Mouse (Mus musculus) ovary, postnatal 10 days (tissue): Measurements from ENCODE around the gene Col15a1.

Experiments
- DNase-seq: peaks from one replicate; pipeline ENCODE4 v3.0.0; 2022; ENCODE audit warnings: low spot score

Col15a1 gene

DNA sequence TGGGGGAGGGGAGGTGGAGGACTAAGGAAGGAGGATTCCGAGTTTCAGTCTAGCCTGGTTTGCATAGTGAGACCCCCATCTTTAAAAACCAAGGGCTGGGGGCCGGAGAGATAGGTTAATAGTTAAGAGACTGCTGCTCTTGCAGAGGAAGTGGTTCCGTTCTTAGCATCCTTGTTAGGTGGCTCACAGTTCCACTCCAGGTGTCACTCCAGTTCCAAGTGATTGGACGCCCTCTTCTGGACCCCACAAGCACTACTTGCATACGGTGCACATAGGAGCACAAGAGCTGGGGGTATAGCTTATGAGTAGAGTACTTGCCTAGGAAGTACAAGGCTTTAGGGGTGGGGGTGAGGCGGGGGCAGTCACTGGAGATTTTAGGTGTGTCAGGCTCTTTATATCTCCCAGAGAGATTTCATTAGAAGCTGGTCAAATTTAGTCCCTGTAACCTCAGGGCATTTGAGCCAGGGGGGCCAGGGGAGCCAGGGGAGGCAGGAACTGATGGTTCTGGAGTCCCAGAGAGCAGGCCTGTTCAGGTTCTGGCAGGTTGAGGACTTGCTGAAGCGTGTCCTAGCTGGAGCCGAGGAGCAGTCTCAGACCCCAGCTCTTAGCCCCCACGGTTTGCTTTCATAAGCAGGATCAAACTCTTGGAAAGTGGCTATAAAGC lies 143.6 kb downstream of the Col15a1 start:
- DNase-seq: no peak

DNA sequence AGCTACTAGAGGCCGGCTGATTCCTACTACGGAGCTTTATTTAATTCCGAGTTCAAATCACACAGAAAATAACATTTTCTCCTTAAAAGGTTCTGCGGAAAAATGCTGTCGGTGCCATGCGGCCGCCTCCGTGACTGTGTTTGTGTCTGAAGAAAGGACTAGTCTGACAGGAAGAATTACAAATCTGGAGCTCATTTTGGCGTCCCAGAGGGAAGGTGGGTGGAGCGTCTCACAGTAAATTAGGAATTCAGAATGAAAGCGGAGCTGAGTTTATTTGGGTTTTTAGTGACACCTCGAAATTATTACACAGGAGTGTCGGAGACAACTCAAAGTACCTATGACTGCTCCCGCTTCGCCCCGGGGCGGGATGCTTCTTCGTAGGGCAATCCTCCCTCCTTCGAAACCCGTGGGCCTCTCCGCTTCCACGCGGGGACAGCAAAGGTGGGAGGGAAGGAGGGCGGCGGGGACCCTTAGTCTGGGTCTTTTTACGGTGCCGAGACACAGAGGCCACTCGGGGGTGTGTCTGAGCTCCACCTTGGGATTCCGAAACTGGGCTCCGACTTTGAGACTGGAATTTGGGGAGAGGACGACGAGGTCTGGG lies 144.2 kb downstream of the Col15a1 start:
- peak; percentile 42 for DNase-seq

DNA sequence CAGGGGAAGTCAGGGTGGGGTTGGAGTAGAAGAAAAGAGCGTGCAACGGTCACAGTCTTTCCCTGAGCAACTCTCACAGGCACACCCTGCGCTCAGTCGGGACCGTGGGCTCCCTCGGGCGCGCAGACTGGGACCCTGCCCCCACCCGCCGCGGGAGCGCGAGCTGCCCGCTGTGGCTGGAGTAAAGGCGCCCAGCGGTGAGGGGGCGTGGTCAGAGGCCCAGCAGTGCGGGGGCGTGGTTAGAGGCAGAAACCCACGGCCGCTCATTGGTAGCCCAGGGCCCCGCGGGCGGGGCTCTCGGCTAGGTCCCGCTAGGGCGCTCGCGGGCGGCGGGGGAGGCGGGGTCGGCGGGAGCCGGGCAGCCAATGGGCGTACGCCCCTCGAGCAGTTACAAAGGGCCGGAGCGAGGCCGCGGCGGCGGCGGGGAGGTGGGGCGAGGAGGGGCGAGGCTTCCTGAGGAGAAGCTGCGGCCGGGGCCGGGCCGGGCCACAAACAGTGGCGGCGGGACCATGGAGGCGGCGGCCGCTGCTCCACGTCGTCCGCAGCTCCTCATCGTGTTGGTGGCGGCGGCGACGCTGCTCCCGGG lies 144.9 kb downstream of the Col15a1 start, which contains the start of gene Tgfbr1:
Tgfbr1 (plus strand) TSS at position 420 of the 586 bp plus-strand sequence.
- peak; percentile 93 for DNase-seq

DNA sequence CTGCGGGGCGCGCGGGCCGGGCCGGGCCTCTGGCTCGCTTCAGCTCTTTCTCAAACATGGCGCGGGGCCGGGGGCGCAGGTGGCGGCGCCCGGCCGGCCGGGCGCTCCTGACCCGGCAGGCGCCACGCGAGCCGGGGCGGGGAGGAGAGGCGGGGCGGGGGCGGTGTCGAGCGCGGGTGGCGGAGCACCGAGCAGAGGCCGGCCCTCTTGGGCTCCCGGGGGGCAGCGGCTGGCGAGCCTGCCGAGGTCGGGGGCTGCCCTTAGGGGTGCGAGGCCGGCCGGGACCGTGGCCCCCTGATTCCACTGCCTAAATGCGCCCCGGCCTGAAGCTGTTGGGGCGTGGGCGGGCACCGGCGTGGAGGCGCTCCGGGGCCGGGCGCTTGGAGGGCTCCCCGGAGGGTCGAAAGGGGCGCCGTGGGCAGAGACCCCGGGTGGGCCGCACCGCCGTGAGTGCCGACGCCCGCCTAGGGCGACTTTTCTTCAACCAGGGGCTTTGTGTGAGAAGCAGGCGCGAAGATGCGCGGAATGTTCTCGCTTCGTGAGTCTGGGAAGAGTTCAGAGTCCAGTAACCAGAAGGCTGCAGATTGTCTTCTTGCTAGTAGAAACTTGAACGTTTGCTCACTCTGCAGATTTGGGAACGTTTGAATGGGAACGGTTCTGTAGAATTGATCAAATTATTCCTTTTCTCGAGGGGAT lies 145.6 kb downstream of the Col15a1 start:
- DNase-seq: no peak

DNA sequence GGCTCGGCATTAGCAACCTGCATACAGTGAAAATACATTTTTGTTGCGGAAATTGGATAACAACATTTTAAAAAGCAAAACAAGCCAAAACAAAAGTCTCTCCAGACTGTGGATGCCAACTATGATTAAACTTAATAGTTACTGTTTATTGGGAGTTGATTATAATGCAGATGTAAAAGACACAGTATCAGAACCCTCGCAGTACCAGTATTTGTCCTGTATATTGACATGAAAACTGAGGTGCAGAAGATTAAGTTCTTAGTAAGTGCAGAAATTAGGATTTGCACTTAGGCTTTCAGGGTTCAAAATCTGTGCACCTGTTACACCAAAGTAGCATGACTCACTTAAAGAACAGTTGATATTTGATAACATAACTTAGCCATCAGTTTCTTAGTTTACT lies 146.3 kb downstream of the Col15a1 start:
- no peak for DNase-seq

DNA sequence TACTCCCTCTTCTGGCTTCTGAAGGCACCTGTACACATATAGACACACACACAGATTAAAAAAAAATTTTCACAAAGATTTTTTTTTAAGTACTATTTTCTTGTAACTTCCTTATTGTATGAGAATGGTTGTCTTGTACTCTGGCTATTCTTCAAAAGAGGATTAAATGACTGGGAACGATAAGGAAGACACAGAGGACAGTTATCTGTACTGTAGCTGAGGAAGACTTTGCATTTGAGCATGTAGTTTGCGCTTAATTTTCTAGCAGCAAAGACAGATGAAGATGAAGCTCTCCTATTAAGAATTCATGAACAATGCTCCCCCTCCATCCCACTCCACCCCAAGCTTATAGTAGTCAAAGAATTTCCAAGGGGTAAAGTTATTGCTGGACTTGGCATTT lies 154.7 kb downstream of the Col15a1 start:
- DNase-seq: no peak
